Mouse (Mus musculus) erythroblast, embryonic 14.5 days (primary cell): ENCODE data around the gene Arid5b. TPM values are rescaled to one million over a fixed set of nuclear protein-coding genes. Genes with fewer than 3 reads are reported as not detected.
"Not testable (repeated sequence)": the region's sequence is repeated elsewhere in the genome, so short reads cannot be mapped to it uniquely, and the experiment has no call there.

Experiments used
- H3K27me3 ChIP-seq: 2 replicates; pipeline ENCODE4 v1.6.1; 2012; ENCODE audit warnings: inconsistent platforms; ENCODE audit not compliant: control insufficient read depth
- H3K36me3 ChIP-seq: 2 replicates; pipeline ENCODE4 v1.6.1; 2012; ENCODE audit warnings: mild to moderate bottlenecking, inconsistent platforms; ENCODE audit not compliant: control insufficient read depth
- H3K4me1 ChIP-seq: 2 replicates; pipeline ENCODE4 v1.6.1; 2012; ENCODE audit warnings: inconsistent platforms; ENCODE audit not compliant: control insufficient read depth
- H3K4me3 ChIP-seq: replicated peaks from 2 replicates; pipeline ENCODE3; 2012; ENCODE audit warnings: moderate library complexity, mild to moderate bottlenecking, inconsistent platforms
- H3K9me3 ChIP-seq: 2 replicates; pipeline ENCODE4 v1.6.1; 2012; ENCODE audit warnings: low read length, inconsistent platforms, mixed read lengths; ENCODE audit not compliant: control insufficient read depth
- GATA1 ChIP-seq: IDR thresholded peaks from 2 replicates; pipeline ENCODE4 v1.6.1; 2012; ENCODE audit warnings: low read length, inconsistent platforms, mixed read lengths
- TAL1 ChIP-seq: IDR thresholded peaks from 3 replicates; pipeline ENCODE4 v1.6.1; 2012; ENCODE audit warnings: low read length, inconsistent platforms, mixed read lengths
- polyA plus RNA-seq: library from polyadenylated mRNA; stranded (reverse); fragments of >175 nt; gene quantifications from 2 replicates; pipeline ENCODE4 v1.2.3, GENCODE M21; 2012

Arid5b gene
- polyA plus RNA-seq, 1 experiment, result 0.01 TPM

GRCm38 (mm10) chr10:68103988-68104387 is 174.6 kb downstream of the Arid5b start:
- no peaks in the 10 kb centered on the region for H3K9me3 ChIP-seq
- no peak overlapping the region for H3K4me3 ChIP-seq
- H3K27me3 ChIP-seq, result no peaks in the 10 kb centered on the region
- H3K36me3 ChIP-seq, result no peaks in the 10 kb centered on the region; the same call in 1 of the 2 replicates
- no peak for TF ChIP-seq TAL1
- TF ChIP-seq GATA1, result no peak
- peaks cover 2% of the 10 kb centered on the region; the same call in 1 of the 2 replicates for H3K4me1 ChIP-seq

- TF ChIP-seq TAL1 (no peak), GATA1 (no peak)
- Histone ChIP-seq H3K4me3 (no peak overlapping the region), H3K36me3 (no peaks in the 10 kb centered on the region; the same call in 1 of the 2 replicates), H3K9me3 (no peaks in the 10 kb centered on the region), H3K27me3 (no peaks in the 10 kb centered on the region), H3K4me1 (peaks cover 2% of the 10 kb centered on the region; the same call in 1 of the 2 replicates)
Measured at GRCm38 (mm10) chr10:68103078-68103855, 175.3 kb downstream of the Arid5b start.

GRCm38 (mm10) chr10:68102566-68102965 is 176.0 kb downstream of the Arid5b start:
- H3K36me3 ChIP-seq, result peaks cover 6% of the 10 kb centered on the region; the same call in 1 of the 2 replicates

GRCm38 (mm10) chr10:68101251-68101650 is 177.3 kb downstream of the Arid5b start:
- Histone ChIP-seq H3K4me3 (no peak overlapping the region), H3K27me3 (no peaks in the 10 kb centered on the region), H3K4me1 (peaks cover 2% of the 10 kb centered on the region; the same call in 1 of the 2 replicates), H3K36me3 (peaks cover 11% of the 10 kb centered on the region; the same call in 1 of the 2 replicates), H3K9me3 (no peaks in the 10 kb centered on the region)
- TF ChIP-seq GATA1 (no peak), TAL1 (no peak)

More at GRCm38 (mm10) chr10:68102566-68102965, 176.0 kb downstream of the Arid5b start:
- H3K9me3 ChIP-seq, result no peaks in the 10 kb centered on the region
- H3K27me3 ChIP-seq, result no peaks in the 10 kb centered on the region
- TF ChIP-seq TAL1 (no peak), GATA1 (no peak)
- H3K4me3 ChIP-seq, result no peak overlapping the region
- peaks cover 2% of the 10 kb centered on the region; the same call in 1 of the 2 replicates for H3K4me1 ChIP-seq

- no peaks in the 10 kb centered on the region for H3K27me3 ChIP-seq
- TF ChIP-seq GATA1, result no peak
- TF ChIP-seq TAL1, result no peak
- H3K4me1 ChIP-seq, result peaks cover 2% of the 10 kb centered on the region; the same call in 1 of the 2 replicates
- no peaks in the 10 kb centered on the region for H3K9me3 ChIP-seq
- H3K4me3 ChIP-seq, result no peak overlapping the region
- peaks cover 11% of the 10 kb centered on the region; the same call in 1 of the 2 replicates for H3K36me3 ChIP-seq
Measured at GRCm38 (mm10) chr10:68100506-68100905, 178.0 kb downstream of the Arid5b start.

GRCm38 (mm10) chr10:68099801-68100200 is 178.7 kb downstream of the Arid5b start:
- not testable (repeated sequence) for H3K27me3 ChIP-seq, H3K4me1 ChIP-seq, H3K9me3 ChIP-seq, H3K4me3 ChIP-seq
- H3K36me3 ChIP-seq, result peaks cover 11% of the 10 kb centered on the region; the same call in 1 of the 2 replicates

- Histone ChIP-seq H3K4me1 (no peaks in the 10 kb centered on the region), H3K36me3 (peaks cover 11% of the 10 kb centered on the region; the same call in 1 of the 2 replicates), H3K4me3 (no peak overlapping the region), H3K27me3 (no peaks in the 10 kb centered on the region), H3K9me3 (no peaks in the 10 kb centered on the region)
- TF ChIP-seq TAL1 (no peak), GATA1 (no peak)
Measured at GRCm38 (mm10) chr10:68097821-68098675, 180.5 kb downstream of the Arid5b start.

- no peaks in the 10 kb centered on the region for H3K4me1 ChIP-seq
- no peaks in the 10 kb centered on the region for H3K9me3 ChIP-seq
- H3K36me3 ChIP-seq, result peaks cover 11% of the 10 kb centered on the region; the same call in 1 of the 2 replicates
- H3K4me3 ChIP-seq, result no peak overlapping the region
- TF ChIP-seq TAL1, result no peak
- no peaks in the 10 kb centered on the region for H3K27me3 ChIP-seq
Measured at GRCm38 (mm10) chr10:68096395-68096794, 182.1 kb downstream of the Arid5b start.

- H3K4me1 ChIP-seq, result no peaks in the 10 kb centered on the region
- H3K36me3 ChIP-seq, result peaks cover 11% of the 10 kb centered on the region; the same call in 1 of the 2 replicates
- no peaks in the 10 kb centered on the region for H3K27me3 ChIP-seq
- no peaks in the 10 kb centered on the region for H3K9me3 ChIP-seq
- TF ChIP-seq TAL1 (no peak), GATA1 (no peak)
- no peak overlapping the region for H3K4me3 ChIP-seq
Measured at GRCm38 (mm10) chr10:68095136-68095535, 183.4 kb downstream of the Arid5b start.
